Mouse (Mus musculus) lung, adult 2 months (tissue): ENCODE measurements at regions not wholly inside any gene's neighbourhood (a gene's known extent, or its start where the extent isn't known, plus 50 kb on each side); places are given as distances from the start of the nearest gene placed in this dataset.

Experiments used
- CTCF ChIP-seq: fragments of 200-500 bp; IDR thresholded peaks from 2 replicates; pipeline ENCODE4 v1.5.1; 2011; ENCODE audit warnings: mild to moderate bottlenecking, low read length, control low read depth; ENCODE audit not compliant: insufficient read depth
- POLR2A ChIP-seq: fragments of 200-500 bp; IDR thresholded peaks from 2 replicates; pipeline ENCODE4 v1.6.1; 2011; ENCODE audit warnings: low read depth, mild to moderate bottlenecking, control low read depth, low read length, borderline replicate concordance; ENCODE audit errors: extremely low read depth

- TF ChIP-seq POLR2A (no peak), CTCF (no peak)
These were observed 249.8 kb downstream of the Plpp3 start for GRCm38 (mm10) chr4:105406786-105407464.
